Mouse (Mus musculus): ENCODE results near the gene Gm7073.

GRCm38 (mm10) chrX:60386852-60387251, 152.2 kb downstream of the Gm7073 start:
- TF ChIP-seq CTCF (IDR thresholded peaks at IDR 0.05; ENCODE audit: control insufficient read depth, insufficient read depth, insufficient replicate concordance, low read depth, low read length) (no peak), POLR2A (IDR thresholded peaks at IDR 0.05; ENCODE audit: control insufficient read depth, low read depth, low read length) (no peak)
